Mouse (Mus musculus): ENCODE results near the gene Ptprd.
"Not testable (repeated sequence)": the region's sequence is repeated elsewhere in the genome, so short reads cannot be mapped to it uniquely, and the experiment has no call there.

Ptprd gene

GRCm38 (mm10) chr4:76448678-76449465 is 1762.9 kb downstream of the Ptprd start:
- DNase-seq (ENCODE audit: low spot score): no peak

GRCm38 (mm10) chr4:76447396-76447795 is 1764.4 kb downstream of the Ptprd start:
- DNase-seq (ENCODE audit: low spot score): no peak

GRCm38 (mm10) chr4:76444778-76445177 is 1767.0 kb downstream of the Ptprd start:
- DNase-seq (ENCODE audit: low spot score): no peak

- DNase-seq (ENCODE audit: low spot score): no peak
Measured at GRCm38 (mm10) chr4:76443553-76443952, 1768.2 kb downstream of the Ptprd start.

- DNase-seq (ENCODE audit: low spot score): no peak
Measured at GRCm38 (mm10) chr4:76440791-76441364, 1770.9 kb downstream of the Ptprd start.

GRCm38 (mm10) chr4:76438496-76439079 is 1773.2 kb downstream of the Ptprd start:
- no peak for DNase-seq (ENCODE audit: low spot score)

GRCm38 (mm10) chr4:76438068-76438467 is 1773.7 kb downstream of the Ptprd start:
- no peak for DNase-seq (ENCODE audit: low spot score)

GRCm38 (mm10) chr4:76435920-76436319 is 1775.8 kb downstream of the Ptprd start:
- DNase-seq (ENCODE audit: low spot score): no peak

- DNase-seq (ENCODE audit: low spot score): no peak
Measured at GRCm38 (mm10) chr4:76429769-76430168, 1782.0 kb downstream of the Ptprd start.

GRCm38 (mm10) chr4:76427036-76427435 is 1784.7 kb downstream of the Ptprd start:
- not testable (repeated sequence) for DNase-seq (ENCODE audit: low spot score)

GRCm38 (mm10) chr4:76425230-76425575 is 1786.6 kb downstream of the Ptprd start:
- DNase-seq (ENCODE audit: low spot score): no peak

- no peak for DNase-seq (ENCODE audit: low spot score)
Measured at GRCm38 (mm10) chr4:76424324-76425229, 1787.2 kb downstream of the Ptprd start.

- DNase-seq (ENCODE audit: low spot score): no peak
Measured at GRCm38 (mm10) chr4:76422113-76422512, 1789.6 kb downstream of the Ptprd start.

- DNase-seq (ENCODE audit: low spot score): no peak
Measured at GRCm38 (mm10) chr4:76419641-76420040, 1792.1 kb downstream of the Ptprd start.

GRCm38 (mm10) chr4:76417676-76418075 is 1794.1 kb downstream of the Ptprd start:
- DNase-seq (ENCODE audit: low spot score): no peak

GRCm38 (mm10) chr4:76415624-76416023 is 1796.1 kb downstream of the Ptprd start:
- no peak for DNase-seq (ENCODE audit: low spot score)

GRCm38 (mm10) chr4:76414591-76414990 is 1797.2 kb downstream of the Ptprd start:
- no peak for DNase-seq (ENCODE audit: low spot score)

- no peak for DNase-seq (ENCODE audit: low spot score)
Measured at GRCm38 (mm10) chr4:76410053-76410452, 1801.7 kb downstream of the Ptprd start.

GRCm38 (mm10) chr4:76409159-76409558 is 1802.6 kb downstream of the Ptprd start:
- DNase-seq (ENCODE audit: low spot score): no peak

GRCm38 (mm10) chr4:76405862-76406454 is 1805.8 kb downstream of the Ptprd start:
- no peak for DNase-seq (ENCODE audit: low spot score)

GRCm38 (mm10) chr4:76403219-76403618 is 1808.5 kb downstream of the Ptprd start:
- no peak for DNase-seq (ENCODE audit: low spot score)

- no peak for DNase-seq (ENCODE audit: low spot score)
Measured at GRCm38 (mm10) chr4:76387887-76388286, 1823.9 kb downstream of the Ptprd start.

Measured in c-Kit-positive CD71-positive TER-119-positive erythroid progenitor cells, embryonic 14.5 days (primary cell).